Mouse (Mus musculus): ENCODE measurements around the gene Hspb1. TPM values are rescaled to one million over a fixed set of nuclear protein-coding genes. Genes with fewer than 3 reads are reported as not detected.

Hspb1 gene
- total RNA-seq, 2 experiments from 2014 or later = 7.1 to 10.5 TPM

Other genes starting within 250 kb of the Hspb1 start
- gene Por, start 217.9 kb upstream of the Hspb1 start, total RNA-seq (2021) = 10 to 100 TPM; 81.9 to 87.8 TPM
- 10 to 100 TPM; 13.7 to 15.6 TPM for gene Tmem120a, start 143.5 kb upstream of the Hspb1 start, total RNA-seq (2021)
- under 1 TPM in 1 of 2 experiments, not detected in 1; 0.44 TPM for gene Styxl1, start 109.5 kb upstream of the Hspb1 start, total RNA-seq (2021)
- gene Mdh2, start 109.4 kb upstream of the Hspb1 start, total RNA-seq (2021) = 100 to 1,000 TPM; 463 to 479 TPM
- gene Srrm3, start 81.0 kb upstream of the Hspb1 start, total RNA-seq (2021) = 10 to 100 TPM; 63.2 to 68.4 TPM
- 1,000 to 10,000 TPM; 1,522 to 1,558 TPM for gene Ywhag, start 46.7 kb downstream of the Hspb1 start, total RNA-seq (2021)
- gene Ssc4d, start 86.6 kb downstream of the Hspb1 start, total RNA-seq (2021) = 1 to 10 TPM; 1.7 to 2.0 TPM
- gene Zp3, start 92.2 kb downstream of the Hspb1 start, total RNA-seq (2021) = not detected
- gene Dtx2, start 106.9 kb downstream of the Hspb1 start, total RNA-seq (2021) = 1 to 10 TPM; 9.1 to 9.5 TPM
- gene Upk3b, start 150.6 kb downstream of the Hspb1 start, total RNA-seq (2021) = not detected
- not detected for gene Upk3bl, start 166.6 kb downstream of the Hspb1 start, total RNA-seq (2021)
- 1 to 10 TPM; 4.3 to 4.4 TPM for gene Rasa4, start 196.0 kb downstream of the Hspb1 start, total RNA-seq (2021)
- gene Polr2j, start 228.7 kb downstream of the Hspb1 start, total RNA-seq (2021) = 10 to 100 TPM; 73.6 to 82.2 TPM
- gene Lrwd1, start 248.2 kb downstream of the Hspb1 start, total RNA-seq (2021) = 10 to 100 TPM; 15.1 to 18.5 TPM
- gene Alkbh4, start 248.2 kb downstream of the Hspb1 start, total RNA-seq (2021) = 1 to 10 TPM; 8.4 to 10.0 TPM